Mouse (Mus musculus): ENCODE data around the gene Gm21671. TPM values are rescaled to one million over a fixed set of nuclear protein-coding genes. Genes with fewer than 3 reads are reported as not detected.
"Not testable (repeated sequence)": the region's sequence is repeated elsewhere in the genome, so short reads cannot be mapped to it uniquely, and the experiment has no call there.

Gm21671 gene
- 0.10 and 0.32 TPM in 2 replicates for polyA plus RNA-seq (2014; fragmentation: Nextera tagmentation; extraction: Ambion mirVana)

DNA sequence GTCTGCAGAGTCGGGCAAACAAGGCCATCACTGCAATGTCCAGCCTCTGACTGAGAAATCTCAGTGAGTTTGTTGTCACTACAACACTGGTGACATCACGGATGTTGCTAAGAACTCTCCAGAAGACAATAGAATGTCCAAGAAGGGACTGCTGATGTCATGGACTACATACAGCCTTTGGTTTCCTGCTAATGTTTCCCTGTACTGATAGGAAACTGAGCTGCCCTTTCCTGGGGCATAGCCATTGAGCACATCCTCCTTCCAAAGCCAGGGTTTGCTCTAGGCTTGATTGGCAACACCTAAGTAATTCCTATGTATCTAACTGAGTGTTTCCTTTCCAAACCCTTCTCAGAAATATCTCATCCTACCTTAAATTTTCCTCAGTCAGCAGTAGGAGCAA lies at the start of gene Gm21671:
TSS of gene Gm21671 (minus strand) at position 101 of the 400 bp plus-strand sequence.
- not testable (repeated sequence) for DNase-seq (ENCODE audit: low spot score); H3K4me2 ChIP-seq (replicated peaks); H3K9ac ChIP-seq; H3K27me3 ChIP-seq (ENCODE audit: control insufficient read depth, insufficient read depth, low read length); ATAC-seq (ENCODE audit: low FRiP score); H3K9me3 ChIP-seq (ENCODE audit: control insufficient read depth, low read length); H3K27ac ChIP-seq; H3K4me3 ChIP-seq (replicated peaks; ENCODE audit: low read length); H3K4me1 ChIP-seq (replicated peaks; ENCODE audit: control insufficient read depth, insufficient read depth, low read length); H3K36me3 ChIP-seq (replicated peaks; ENCODE audit: control insufficient read depth, insufficient read depth)
- WGBS: 77% methylated on average over 2 of the region's 2 CpGs

DNA sequence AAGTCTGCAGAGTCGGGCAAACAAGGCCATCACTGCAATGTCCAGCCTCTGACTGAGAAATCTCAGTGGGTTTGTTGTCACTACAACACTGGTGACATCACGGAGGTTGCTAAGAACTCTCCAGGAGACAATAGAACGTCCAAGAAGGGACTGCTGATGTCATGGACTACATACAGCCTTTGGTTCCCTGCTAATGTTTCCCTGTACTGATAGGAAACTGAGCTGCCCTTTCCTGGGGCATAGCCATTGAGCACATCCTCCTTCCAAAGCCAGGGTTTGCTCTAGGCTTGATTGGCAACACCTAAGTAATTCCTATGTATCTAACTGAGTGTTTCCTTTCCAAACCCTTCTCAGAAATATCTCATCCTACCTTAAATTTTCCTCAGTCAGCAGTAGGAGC lies 34.3 kb upstream of the Gm21671 start, which contains the start of gene Gm21698:
TSS of gene Gm21698 (minus strand) at position 101 of the 400 bp plus-strand sequence.
- not testable (repeated sequence) for DNase-seq (ENCODE audit: low spot score); H3K4me1 ChIP-seq (replicated peaks; ENCODE audit: control insufficient read depth, insufficient read depth, low read length); H3K36me3 ChIP-seq (replicated peaks; ENCODE audit: control insufficient read depth, insufficient read depth); H3K4me2 ChIP-seq (replicated peaks); H3K27ac ChIP-seq; H3K9ac ChIP-seq; ATAC-seq (ENCODE audit: low FRiP score); H3K9me3 ChIP-seq (ENCODE audit: control insufficient read depth, low read length); H3K27me3 ChIP-seq (ENCODE audit: control insufficient read depth, insufficient read depth, low read length); H3K4me3 ChIP-seq (replicated peaks; ENCODE audit: low read length)
- WGBS: no CpG with 5 or more reads among the region's 3 CpGs

DNA sequence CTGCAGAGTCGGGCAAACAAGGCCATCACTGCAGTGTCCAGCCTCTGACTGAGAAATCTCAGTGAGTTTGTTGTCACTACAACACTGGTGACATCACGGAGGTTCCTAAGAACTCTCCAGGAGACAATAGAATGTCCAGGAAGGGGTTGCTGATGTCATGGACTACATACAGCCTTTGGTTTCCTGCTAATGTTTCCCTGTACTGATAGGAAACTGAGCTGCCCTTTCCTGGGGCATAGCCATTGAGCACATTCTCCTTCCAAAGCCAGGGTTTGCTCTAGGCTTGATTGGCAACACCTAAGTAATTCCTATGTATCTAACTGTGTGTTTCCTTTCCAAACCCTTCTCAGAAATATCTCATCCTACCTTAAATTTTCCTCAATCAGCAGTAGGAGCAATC lies 18.3 kb upstream of the Gm21671 start, which contains the start of gene Gm21680:
TSS of gene Gm21680 (minus strand) at position 101 of the 400 bp plus-strand sequence.
- H3K4me1 ChIP-seq (replicated peaks; ENCODE audit: control insufficient read depth, insufficient read depth, low read length); DNase-seq (ENCODE audit: low spot score); H3K4me3 ChIP-seq (replicated peaks; ENCODE audit: low read length); H3K9me3 ChIP-seq (ENCODE audit: control insufficient read depth, low read length); H3K27ac ChIP-seq; H3K9ac ChIP-seq; H3K4me2 ChIP-seq (replicated peaks); H3K27me3 ChIP-seq (ENCODE audit: control insufficient read depth, insufficient read depth, low read length); ATAC-seq (ENCODE audit: low FRiP score); H3K36me3 ChIP-seq (replicated peaks; ENCODE audit: control insufficient read depth, insufficient read depth): not testable (repeated sequence)
- WGBS: no CpG with 5 or more reads among the region's 2 CpGs

DNA sequence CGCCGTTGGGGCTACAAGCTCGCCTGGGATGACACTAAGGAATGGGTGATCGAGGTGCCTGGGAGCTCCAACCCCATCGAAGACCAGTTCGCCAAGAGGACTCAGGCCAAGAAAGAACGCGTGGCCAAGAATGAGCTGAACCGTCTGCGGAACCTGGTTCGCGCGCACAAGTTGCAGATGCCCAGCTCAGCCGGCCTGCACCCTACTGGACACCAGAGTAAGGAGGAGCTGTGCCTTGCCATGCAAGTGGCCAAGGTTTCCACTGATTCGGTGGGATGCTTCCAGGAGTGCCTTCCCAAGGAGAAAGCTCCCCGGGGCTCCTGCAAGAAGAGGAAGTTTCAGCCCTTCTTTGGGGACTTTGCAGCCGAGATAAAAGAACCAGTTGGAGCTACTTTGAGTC lies 2.8 kb upstream of the Gm21671 start:
- ATAC-seq (ENCODE audit: low FRiP score); DNase-seq (ENCODE audit: low spot score); H3K27me3 ChIP-seq (ENCODE audit: control insufficient read depth, insufficient read depth, low read length); H3K4me1 ChIP-seq (replicated peaks; ENCODE audit: control insufficient read depth, insufficient read depth, low read length); H3K9me3 ChIP-seq (ENCODE audit: control insufficient read depth, low read length); H3K27ac ChIP-seq; H3K9ac ChIP-seq; H3K36me3 ChIP-seq (replicated peaks; ENCODE audit: control insufficient read depth, insufficient read depth): not testable (repeated sequence)
- Histone ChIP-seq H3K4me2 (replicated peaks) (peak overlapping the region; percentile 35), H3K4me3 (replicated peaks; ENCODE audit: low read length) (peak overlapping the region; percentile 14; the same call in 1 of the 2 replicates)
- WGBS: 64% methylated on average over 16 of the region's 17 CpGs

DNA sequence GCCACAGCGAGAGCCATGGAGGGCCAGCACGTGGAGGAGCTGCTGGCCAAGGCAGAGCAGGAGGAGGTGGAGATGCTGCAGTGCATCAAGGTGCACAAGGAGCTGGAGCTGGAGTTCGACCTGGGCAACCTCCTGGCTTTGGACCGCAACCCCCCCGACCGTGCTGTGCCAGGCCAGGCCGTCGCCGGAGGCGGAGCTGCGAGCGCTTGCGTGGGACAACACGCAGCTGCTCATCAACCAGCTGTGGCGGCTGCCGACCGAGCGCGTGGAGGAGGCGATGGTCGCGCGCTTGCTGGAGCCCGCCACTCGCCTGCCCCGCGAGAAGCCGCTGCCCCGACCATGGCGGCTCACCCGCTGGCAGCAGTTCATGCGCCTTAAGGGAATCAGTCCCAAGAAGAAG lies 2.4 kb upstream of the Gm21671 start:
- H3K27me3 ChIP-seq (ENCODE audit: control insufficient read depth, insufficient read depth, low read length); H3K4me1 ChIP-seq (replicated peaks; ENCODE audit: control insufficient read depth, insufficient read depth, low read length); H3K36me3 ChIP-seq (replicated peaks; ENCODE audit: control insufficient read depth, insufficient read depth); H3K9me3 ChIP-seq (ENCODE audit: control insufficient read depth, low read length); H3K9ac ChIP-seq; H3K27ac ChIP-seq: not testable (repeated sequence)
- Histone ChIP-seq H3K4me3 (replicated peaks; ENCODE audit: low read length) (peak overlapping the region; percentile 14; the same call in 1 of the 2 replicates), H3K4me2 (replicated peaks) (peak overlapping the region; percentile 35)
- WGBS: 35% methylated on average over 32 of the region's 32 CpGs
- peak; percentile 72; the same call in 1 of the 2 replicates for ATAC-seq (ENCODE audit: low FRiP score)
- peak; percentile 20 for DNase-seq (ENCODE audit: low spot score)

DNA sequence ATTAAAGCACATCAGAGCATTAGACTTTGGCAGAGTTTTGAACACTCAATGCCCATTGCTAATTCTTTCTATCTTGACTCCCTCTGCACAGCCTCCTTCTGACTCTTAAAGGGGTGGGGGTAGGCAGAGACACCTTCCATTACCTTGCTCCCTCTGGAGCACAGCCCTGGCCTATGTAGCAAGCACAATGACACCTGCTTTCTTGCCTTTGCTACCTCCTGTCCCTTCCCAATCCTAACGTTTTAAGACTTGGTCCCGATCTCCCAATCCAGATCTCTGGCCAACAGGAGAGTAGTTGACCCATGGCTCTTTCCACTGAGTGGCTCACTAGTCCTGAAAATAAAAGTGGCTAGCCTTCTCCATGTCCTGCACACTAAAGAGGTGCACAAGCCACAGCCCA lies 8.8 kb downstream of the Gm21671 start:
- H3K9me3 ChIP-seq (ENCODE audit: control insufficient read depth, low read length); H3K4me1 ChIP-seq (replicated peaks; ENCODE audit: control insufficient read depth, insufficient read depth, low read length); H3K4me2 ChIP-seq (replicated peaks); H3K4me3 ChIP-seq (replicated peaks; ENCODE audit: low read length); H3K9ac ChIP-seq; H3K27me3 ChIP-seq (ENCODE audit: control insufficient read depth, insufficient read depth, low read length); H3K36me3 ChIP-seq (replicated peaks; ENCODE audit: control insufficient read depth, insufficient read depth); ATAC-seq (ENCODE audit: low FRiP score); DNase-seq (ENCODE audit: low spot score); H3K27ac ChIP-seq: not testable (repeated sequence)
- WGBS: 86% methylated on average over 2 of the region's 2 CpGs

DNA sequence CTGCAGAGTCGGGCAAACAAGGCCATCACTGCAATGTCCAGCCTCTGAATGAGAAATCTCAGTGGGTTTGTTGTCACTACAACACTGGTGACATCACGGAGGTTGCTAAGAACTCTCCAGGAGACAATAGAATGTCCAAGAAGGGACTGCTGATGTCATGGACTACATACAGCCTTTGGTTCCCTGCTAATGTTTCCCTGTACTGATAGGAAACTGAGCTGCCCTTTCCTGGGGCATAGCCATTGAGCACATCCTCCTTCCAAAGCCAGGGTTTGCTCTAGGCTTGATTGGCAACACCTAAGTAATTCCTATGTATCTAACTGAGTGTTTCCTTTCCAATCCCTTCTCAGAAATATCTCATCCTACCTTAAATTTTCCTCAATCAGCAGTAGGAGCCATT lies 11.9 kb downstream of the Gm21671 start, which contains the start of gene Gm21663:
TSS of gene Gm21663 (minus strand) at position 101 of the 400 bp plus-strand sequence.
- H3K9ac ChIP-seq; H3K4me1 ChIP-seq (replicated peaks; ENCODE audit: control insufficient read depth, insufficient read depth, low read length); H3K36me3 ChIP-seq (replicated peaks; ENCODE audit: control insufficient read depth, insufficient read depth); H3K4me3 ChIP-seq (replicated peaks; ENCODE audit: low read length); H3K27ac ChIP-seq; H3K4me2 ChIP-seq (replicated peaks); H3K27me3 ChIP-seq (ENCODE audit: control insufficient read depth, insufficient read depth, low read length); H3K9me3 ChIP-seq (ENCODE audit: control insufficient read depth, low read length); DNase-seq (ENCODE audit: low spot score); ATAC-seq (ENCODE audit: low FRiP score): not testable (repeated sequence)
- 55% methylated on average over 2 of the region's 2 CpGs for WGBS

Other genes with a start within 250 kb of the Gm21671 start
- gene Xrcc2, start 248.6 kb downstream of the Gm21671 start, polyA plus RNA-seq (2014; fragmentation: Nextera tagmentation; extraction: Ambion mirVana): 3.7 and 5.2 TPM in 2 replicates
- 37.8 and 39.5 TPM in 2 replicates for gene Actr3b, start 194.4 kb downstream of the Gm21671 start, polyA plus RNA-seq (2014; fragmentation: Nextera tagmentation; extraction: Ambion mirVana)
- 0.18 TPM in 1 of 2 replicates, not detected in the other for gene Gm21663, start 12.0 kb downstream of the Gm21671 start, polyA plus RNA-seq (2014; fragmentation: Nextera tagmentation; extraction: Ambion mirVana)
- 0.22 and 0.31 TPM in 2 replicates for gene Gm21680, start 18.2 kb upstream of the Gm21671 start, polyA plus RNA-seq (2014; fragmentation: Nextera tagmentation; extraction: Ambion mirVana)
- 0.41 TPM in 1 of 2 replicates, not detected in the other for gene Gm21698, start 34.2 kb upstream of the Gm21671 start, polyA plus RNA-seq (2014; fragmentation: Nextera tagmentation; extraction: Ambion mirVana)
- gene Gm1979, start 50.4 kb upstream of the Gm21671 start, polyA plus RNA-seq (2014; fragmentation: Nextera tagmentation; extraction: Ambion mirVana): 0.29 and 0.37 TPM in 2 replicates
- 0.12 TPM in 1 of 2 replicates, not detected in the other for gene Gm5862, start 68.5 kb upstream of the Gm21671 start, polyA plus RNA-seq (2014; fragmentation: Nextera tagmentation; extraction: Ambion mirVana)
- gene Speer4a, start 85.1 kb upstream of the Gm21671 start, polyA plus RNA-seq (2014; fragmentation: Nextera tagmentation; extraction: Ambion mirVana): 0.20 and 0.29 TPM in 2 replicates
- 0.10 and 0.20 TPM in 2 replicates for gene Gm7347, start 104.2 kb upstream of the Gm21671 start, polyA plus RNA-seq (2014; fragmentation: Nextera tagmentation; extraction: Ambion mirVana)
- gene Gm10471, start 134.9 kb upstream of the Gm21671 start, polyA plus RNA-seq (2014; fragmentation: Nextera tagmentation; extraction: Ambion mirVana): not detected in 2 replicates
- gene 5031410I06Rik, start 150.9 kb upstream of the Gm21671 start, polyA plus RNA-seq (2014; fragmentation: Nextera tagmentation; extraction: Ambion mirVana): 0.12 and 0.17 TPM in 2 replicates
- gene Gm10220, start 167.0 kb upstream of the Gm21671 start, polyA plus RNA-seq (2014; fragmentation: Nextera tagmentation; extraction: Ambion mirVana): not detected in 2 replicates